Mouse (Mus musculus) embryo, embryonic 11 days (tissue): ENCODE measurements around the gene Pigp.
A peak's percentile ranks its signal among the peaks of the same experiment; 100 is the strongest.

Experiments used
- DNase-seq: peaks from one replicate; pipeline ENCODE4 v3.0.0-alpha.2; 2015

The Pigp gene

GRCm38 (mm10) chr16:94371301-94371931 lies at the start of gene Pigp:
Gene Pigp (minus strand): TSS chr16:94371842.
- DNase-seq = peak; percentile 90

GRCm38 (mm10) chr16:94420498-94420897 lies 48.9 kb upstream of the Pigp start:
- no peak for DNase-seq

- no peak for DNase-seq
Observed at GRCm38 (mm10) chr16:94414151-94414550, 42.5 kb upstream of the Pigp start.

- no peak for DNase-seq
Observed at GRCm38 (mm10) chr16:94412760-94413159, 41.1 kb upstream of the Pigp start.

- no peak for DNase-seq
Observed at GRCm38 (mm10) chr16:94412198-94412597, 40.6 kb upstream of the Pigp start.

GRCm38 (mm10) chr16:94411287-94411686 lies 39.6 kb upstream of the Pigp start:
- DNase-seq = no peak

- DNase-seq = no peak
Observed at GRCm38 (mm10) chr16:94402185-94402584, 30.5 kb upstream of the Pigp start.

- DNase-seq = peak; percentile 21
Observed at GRCm38 (mm10) chr16:94401636-94402035, 30.0 kb upstream of the Pigp start.

- no peak for DNase-seq
Observed at GRCm38 (mm10) chr16:94399141-94399540, 27.5 kb upstream of the Pigp start.

- DNase-seq = no peak
Observed at GRCm38 (mm10) chr16:94396641-94397040, 25.0 kb upstream of the Pigp start.

GRCm38 (mm10) chr16:94395051-94395450 lies 23.4 kb upstream of the Pigp start:
- DNase-seq = no peak

GRCm38 (mm10) chr16:94392299-94392698 lies 20.7 kb upstream of the Pigp start:
- no peak for DNase-seq

GRCm38 (mm10) chr16:94387690-94388089 lies 16.0 kb upstream of the Pigp start:
- no peak for DNase-seq

GRCm38 (mm10) chr16:94383277-94383676 lies 11.6 kb upstream of the Pigp start:
- DNase-seq = no peak

GRCm38 (mm10) chr16:94379386-94379785 lies 7.7 kb upstream of the Pigp start:
- DNase-seq = no peak

- peak; percentile 83 for DNase-seq
Observed at GRCm38 (mm10) chr16:94370915-94371300, 734 bp downstream of the Pigp start.

GRCm38 (mm10) chr16:94370173-94370914 lies 1.3 kb downstream of the Pigp start, which contains the start of gene Ttc3:
Gene Ttc3 (plus strand): TSS chr16:94370618.
- peak; percentile 97 for DNase-seq

GRCm38 (mm10) chr16:94369596-94370172 lies 2.0 kb downstream of the Pigp start:
- peak; percentile 27 for DNase-seq

GRCm38 (mm10) chr16:94365435-94365834 lies 6.2 kb downstream of the Pigp start:
- DNase-seq = no peak

GRCm38 (mm10) chr16:94363814-94364213 lies 7.8 kb downstream of the Pigp start:
- no peak for DNase-seq

GRCm38 (mm10) chr16:94362174-94362873 lies 9.3 kb downstream of the Pigp start:
- peak; percentile 63 for DNase-seq

- no peak for DNase-seq
Observed at GRCm38 (mm10) chr16:94360578-94361350, 10.9 kb downstream of the Pigp start.

- no peak for DNase-seq
Observed at GRCm38 (mm10) chr16:94358091-94358490, 13.6 kb downstream of the Pigp start.
